Mouse (Mus musculus): Measurements from ENCODE around the gene Eef1akmt3. TPM values are rescaled to one million over a fixed set of nuclear protein-coding genes. Genes with fewer than 3 reads are reported as not detected.

The Eef1akmt3 gene
- polyA plus RNA-seq, 1 experiment: 0.40 TPM

- TF ChIP-seq CTCF (IDR thresholded peaks at IDR 0.05; ENCODE audit: borderline replicate concordance, extremely low read depth, insufficient read depth, insufficient read length) (no peak), POLR2A (IDR thresholded peaks at IDR 0.05; ENCODE audit: borderline replicate concordance, extremely low read depth, insufficient read depth, insufficient read length, poor library complexity, severe bottlenecking) (peak; percentile 4; the same call in 1 of the 2 replicates)
- peak; percentile 96 for DNase-seq (ENCODE audit: low read depth)
These were observed 18.9 kb upstream of the Eef1akmt3 start, which contains the start of gene March9 for GRCm38 (mm10) chr10:127059968-127060916. March9 (minus strand) TSS chr10:127060184.

GRCm38 (mm10) chr10:127059174-127059967 lies 18.1 kb upstream of the Eef1akmt3 start:
- no peak for TF ChIP-seq CTCF (IDR thresholded peaks at IDR 0.05; ENCODE audit: borderline replicate concordance, extremely low read depth, insufficient read depth, insufficient read length)
- TF ChIP-seq POLR2A (IDR thresholded peaks at IDR 0.05; ENCODE audit: borderline replicate concordance, extremely low read depth, insufficient read depth, insufficient read length, poor library complexity, severe bottlenecking): 0 out of 2 replicates have a peak, but pooled peaks have one; percentile 28
- DNase-seq (ENCODE audit: low read depth): peak; percentile 56

- TF ChIP-seq POLR2A (IDR thresholded peaks at IDR 0.05; ENCODE audit: borderline replicate concordance, extremely low read depth, insufficient read depth, insufficient read length, poor library complexity, severe bottlenecking): no peak
- no peak for TF ChIP-seq CTCF (IDR thresholded peaks at IDR 0.05; ENCODE audit: borderline replicate concordance, extremely low read depth, insufficient read depth, insufficient read length)
- DNase-seq (ENCODE audit: low read depth): no peak
These were observed 17.4 kb upstream of the Eef1akmt3 start for GRCm38 (mm10) chr10:127058708-127059107.

GRCm38 (mm10) chr10:127058161-127058560 lies 16.8 kb upstream of the Eef1akmt3 start:
- TF ChIP-seq POLR2A (IDR thresholded peaks at IDR 0.05; ENCODE audit: borderline replicate concordance, extremely low read depth, insufficient read depth, insufficient read length, poor library complexity, severe bottlenecking) (no peak), CTCF (IDR thresholded peaks at IDR 0.05; ENCODE audit: borderline replicate concordance, extremely low read depth, insufficient read depth, insufficient read length) (peak; percentile 98)
- DNase-seq (ENCODE audit: low read depth): peak; percentile 83

GRCm38 (mm10) chr10:127056490-127056889 lies 15.2 kb upstream of the Eef1akmt3 start:
- TF ChIP-seq POLR2A (IDR thresholded peaks at IDR 0.05; ENCODE audit: borderline replicate concordance, extremely low read depth, insufficient read depth, insufficient read length, poor library complexity, severe bottlenecking): no peak
- no peak for TF ChIP-seq CTCF (IDR thresholded peaks at IDR 0.05; ENCODE audit: borderline replicate concordance, extremely low read depth, insufficient read depth, insufficient read length)
- DNase-seq (ENCODE audit: low read depth): no peak

GRCm38 (mm10) chr10:127055406-127055805 lies 14.1 kb upstream of the Eef1akmt3 start:
- TF ChIP-seq POLR2A (IDR thresholded peaks at IDR 0.05; ENCODE audit: borderline replicate concordance, extremely low read depth, insufficient read depth, insufficient read length, poor library complexity, severe bottlenecking) (no peak), CTCF (IDR thresholded peaks at IDR 0.05; ENCODE audit: borderline replicate concordance, extremely low read depth, insufficient read depth, insufficient read length) (no peak)
- no peak for DNase-seq (ENCODE audit: low read depth)

DNA sequence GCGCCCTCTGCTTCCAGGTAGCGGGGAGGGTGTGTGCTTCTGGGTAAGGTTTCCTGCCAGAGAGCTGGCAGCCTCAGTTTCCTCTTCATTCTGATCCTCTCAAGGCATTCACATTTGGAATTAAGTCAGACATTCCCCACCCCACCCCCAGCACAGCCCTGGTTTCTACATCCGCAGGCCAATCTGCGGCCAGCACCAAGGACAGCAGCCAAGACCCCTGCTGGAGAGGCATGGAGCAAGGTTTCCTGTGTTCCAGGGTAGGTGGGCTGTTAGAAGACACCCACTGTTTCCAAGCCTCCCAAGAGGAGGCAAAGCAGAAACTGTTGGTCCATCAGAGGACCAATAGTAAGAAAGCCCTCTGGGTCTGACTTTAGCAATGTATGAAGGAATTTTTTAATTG lies 13.3 kb upstream of the Eef1akmt3 start:
- no peak for TF ChIP-seq POLR2A (IDR thresholded peaks at IDR 0.05; ENCODE audit: borderline replicate concordance, extremely low read depth, insufficient read depth, insufficient read length, poor library complexity, severe bottlenecking)
- no peak for TF ChIP-seq CTCF (IDR thresholded peaks at IDR 0.05; ENCODE audit: borderline replicate concordance, extremely low read depth, insufficient read depth, insufficient read length)
- no peak for DNase-seq (ENCODE audit: low read depth)

DNA sequence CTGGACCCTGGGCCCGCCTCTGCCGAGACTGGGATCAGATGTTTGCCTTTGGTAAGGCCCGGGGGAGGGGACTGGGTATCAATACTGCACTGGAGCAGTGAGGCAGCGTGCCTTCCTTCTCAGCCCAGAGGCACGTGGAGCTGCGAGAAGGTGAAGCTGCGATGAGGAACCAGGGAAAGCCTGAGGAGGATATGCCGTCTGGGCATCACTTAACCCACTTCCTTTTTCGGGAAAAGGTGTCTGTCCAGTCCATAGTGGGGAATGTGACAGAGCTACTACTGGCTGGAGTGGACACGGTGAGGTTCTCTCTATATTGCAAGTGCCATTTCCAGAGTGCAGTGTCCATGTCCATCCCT lies 8.8 kb upstream of the Eef1akmt3 start:
- TF ChIP-seq CTCF (IDR thresholded peaks at IDR 0.05; ENCODE audit: borderline replicate concordance, extremely low read depth, insufficient read depth, insufficient read length) (no peak), POLR2A (IDR thresholded peaks at IDR 0.05; ENCODE audit: borderline replicate concordance, extremely low read depth, insufficient read depth, insufficient read length, poor library complexity, severe bottlenecking) (no peak)

GRCm38 (mm10) chr10:127049395-127050118 lies 8.2 kb upstream of the Eef1akmt3 start:
- TF ChIP-seq POLR2A (IDR thresholded peaks at IDR 0.05; ENCODE audit: borderline replicate concordance, extremely low read depth, insufficient read depth, insufficient read length, poor library complexity, severe bottlenecking) (no peak), CTCF (IDR thresholded peaks at IDR 0.05; ENCODE audit: borderline replicate concordance, extremely low read depth, insufficient read depth, insufficient read length) (peak; percentile 16; the same call in 1 of the 2 replicates)

More for the DNA sequence above, 8.8 kb upstream of the Eef1akmt3 start:
- DNase-seq (ENCODE audit: low read depth): no peak

GRCm38 (mm10) chr10:127048608-127049394 lies 7.5 kb upstream of the Eef1akmt3 start:
- DNase-seq (ENCODE audit: low read depth): no peak
- TF ChIP-seq CTCF (IDR thresholded peaks at IDR 0.05; ENCODE audit: borderline replicate concordance, extremely low read depth, insufficient read depth, insufficient read length): no peak
- TF ChIP-seq POLR2A (IDR thresholded peaks at IDR 0.05; ENCODE audit: borderline replicate concordance, extremely low read depth, insufficient read depth, insufficient read length, poor library complexity, severe bottlenecking): no peak

More at GRCm38 (mm10) chr10:127049395-127050118, 8.2 kb upstream of the Eef1akmt3 start:
- DNase-seq (ENCODE audit: low read depth): no peak
